Comparison of ENCODE assay signal across 40 mouse cellular contexts in genomic region chr6:24220589-24220988, GRCm38 (mm10). TPM values are rescaled to one million over a fixed set of nuclear protein-coding genes. Genes with fewer than 3 reads are reported as not detected.
"Had no signal": no experiment of that assay in that cellular context is flagged by ENCODE, and none has a peak within 500 bp of the region (broad histone marks: within the 10 kb centered on the region; RNA-seq: fewer than 3 reads in every experiment).

No protein-coding gene starts in this region.

- H3K4me2 ChIP-seq: limb, embryonic 12.5 days; limb, embryonic 13.5 days; limb, embryonic 15.5 days; liver, embryonic 11.5 days; liver, embryonic 12.5 days; liver, embryonic 13.5 days; liver, embryonic 15.5 days; lung, embryonic 14.5 days; lung, embryonic 15.5 days; midbrain, embryonic 11.5 days; midbrain, embryonic 12.5 days; midbrain, embryonic 13.5 days; midbrain, embryonic 15.5 days; neural tube, embryonic 12.5 days had no signal

- H3K27ac ChIP-seq: limb, embryonic 10.5 days; limb, embryonic 12.5 days; limb, embryonic 13.5 days; limb, embryonic 15.5 days; liver, embryonic 12.5 days; liver, embryonic 13.5 days; liver, embryonic 14.5 days; liver, embryonic 15.5 days; lung, embryonic 15.5 days; macrophage; midbrain, embryonic 10.5 days; midbrain, embryonic 12.5 days; midbrain, embryonic 13.5 days; midbrain, embryonic 15.5 days; neural tube, embryonic 12.5 days had no signal

- H3K4me1 ChIP-seq: limb, embryonic 10.5 days; limb, embryonic 12.5 days; limb, embryonic 13.5 days; limb, embryonic 15.5 days; liver, embryonic 12.5 days; liver, embryonic 13.5 days; liver, embryonic 15.5 days; lung, embryonic 15.5 days; megakaryocyte, embryonic 14.5 days; midbrain, embryonic 10.5 days; midbrain, embryonic 12.5 days; midbrain, embryonic 13.5 days; midbrain, embryonic 15.5 days; neural tube, embryonic 12.5 days had no signal

- H3K27me3 ChIP-seq: limb, embryonic 12.5 days; limb, embryonic 13.5 days; limb, embryonic 15.5 days; liver, embryonic 12.5 days; liver, embryonic 13.5 days; liver, embryonic 15.5 days; lung, embryonic 15.5 days; megakaryocyte, embryonic 14.5 days; midbrain, embryonic 12.5 days; midbrain, embryonic 13.5 days; midbrain, embryonic 15.5 days; neural tube, embryonic 12.5 days had no signal

- H3K9ac ChIP-seq: limb, embryonic 12.5 days; limb, embryonic 13.5 days; limb, embryonic 15.5 days; liver, embryonic 12.5 days; liver, embryonic 13.5 days; liver, embryonic 14.5 days; liver, embryonic 15.5 days; liver, postnatal 0 days; lung, embryonic 14.5 days; lung, embryonic 15.5 days; midbrain, embryonic 12.5 days; midbrain, embryonic 13.5 days; midbrain, embryonic 15.5 days; neural tube, embryonic 12.5 days had no signal

- H3K4me3 ChIP-seq: limb, embryonic 10.5 days; limb, embryonic 12.5 days; limb, embryonic 13.5 days; limb, embryonic 15.5 days; liver, embryonic 12.5 days; liver, embryonic 13.5 days; liver, embryonic 15.5 days; lung, embryonic 15.5 days; megakaryocyte, embryonic 14.5 days; midbrain, embryonic 10.5 days; midbrain, embryonic 12.5 days; midbrain, embryonic 13.5 days; midbrain, embryonic 15.5 days; myocyte; neural tube, embryonic 12.5 days had no signal

- H3K9me3 ChIP-seq: limb, embryonic 10.5 days; limb, embryonic 12.5 days; limb, embryonic 13.5 days; limb, embryonic 15.5 days; liver, embryonic 12.5 days; liver, embryonic 13.5 days; liver, embryonic 15.5 days; lung, embryonic 15.5 days; midbrain, embryonic 10.5 days; midbrain, embryonic 12.5 days; midbrain, embryonic 13.5 days; midbrain, embryonic 15.5 days; neural tube, embryonic 12.5 days had no signal

- H3K36me3 ChIP-seq: limb, embryonic 10.5 days; limb, embryonic 12.5 days; limb, embryonic 13.5 days; limb, embryonic 15.5 days; liver, embryonic 12.5 days; liver, embryonic 13.5 days; liver, embryonic 15.5 days; lung, embryonic 15.5 days; midbrain, embryonic 10.5 days; midbrain, embryonic 12.5 days; midbrain, embryonic 13.5 days; midbrain, embryonic 15.5 days; neural tube, embryonic 12.5 days had no signal

- DNase-seq: left cerebral cortex, postnatal 4 days; liver; liver, embryonic 13.5 days; liver, postnatal 0 days; lung, adult 18-20 months; lung, adult 2 months; lung, postnatal 10 days; lung, postnatal 14 days; midbrain, embryonic 14.5 days had no signal

- ATAC-seq: liver, embryonic 12.5 days; liver, postnatal 0 days; lung, postnatal 0 days; midbrain, embryonic 13.5 days; midbrain, embryonic 15.5 days; midbrain, embryonic 16.5 days had no signal

RNA-seq across cellular contexts. Expression of gene Slc13a1, which starts 52.7 kb away (rescaled TPM):
- total RNA-seq: liver, adult 2 months; megakaryocyte progenitor cell, adult 5-6 weeks; megakaryocyte, adult 5-6 weeks; megakaryocyte-erythroid progenitor cell, adult 5-6 weeks; midbrain, postnatal 0 days; monocyte, adult 5-6 weeks had no signal
- polyA plus RNA-seq: limb, embryonic 10.5 days; limb, embryonic 11.5 days; limb, embryonic 12.5 days; limb, embryonic 13.5 days; limb, embryonic 14.5 days; liver, adult 2 months; liver, embryonic 11.5 days; liver, embryonic 12.5 days; liver, embryonic 13.5 days; liver, embryonic 14.5 days; liver, postnatal 0 days; lung, adult 2 months; lung, embryonic 14.5 days; lung, embryonic 16.5 days; lung, postnatal 0 days; macrophage; neural tube, embryonic 11.5 days had no signal
